Mouse (Mus musculus) E14TG2a.4 (cell line): ENCODE results near the gene Gpr171.

ENCODE experiments used
- CTCF ChIP-seq: conservative IDR thresholded peaks from 2 replicates; pipeline ENCODE4 v1.5.1; 2014; ENCODE audit warnings: low read length
- POU5F1 ChIP-seq: IDR thresholded peaks from 2 replicates; pipeline ENCODE4 v1.6.1; 2014; ENCODE audit warnings: low read length, borderline replicate concordance

DNA sequence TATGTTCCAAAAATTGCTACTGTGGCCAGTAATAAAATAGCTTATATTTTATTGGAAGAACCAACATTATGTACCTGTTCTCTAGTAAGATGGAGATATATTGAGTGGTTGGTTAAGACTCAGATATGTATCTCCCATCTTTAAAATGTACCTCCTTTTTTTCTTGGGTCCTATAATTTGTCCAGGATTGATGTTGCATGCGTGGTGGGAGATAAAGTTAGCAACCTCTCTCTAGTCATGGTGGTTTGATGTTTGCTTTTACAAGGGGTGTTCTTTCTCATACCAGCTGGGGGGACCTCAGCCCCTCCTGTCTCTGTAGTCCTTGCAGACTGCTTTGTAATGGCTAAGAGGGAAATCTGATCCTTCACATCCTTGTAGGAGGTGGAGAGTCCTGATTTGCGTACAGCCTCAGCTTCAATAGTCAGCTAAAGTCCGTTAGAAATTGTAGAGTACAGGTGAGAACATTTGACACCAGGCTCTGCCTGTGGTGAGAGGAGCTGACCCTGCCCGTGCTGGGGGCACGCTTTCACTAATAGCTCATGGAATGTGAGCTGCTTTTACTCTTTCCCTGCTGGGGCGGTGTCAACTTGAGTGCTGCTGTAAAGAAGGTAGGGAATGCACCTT lies 21.2 kb downstream of the Gpr171 start:
- TF ChIP-seq POU5F1 (no peak), CTCF (no peak)
